Mouse (Mus musculus) liver, embryonic 12.5 days (tissue): ENCODE measurements around the gene Man1c1. TPM values are rescaled to one million over a fixed set of nuclear protein-coding genes. Genes with fewer than 3 reads are reported as not detected.

ENCODE experiments used
- ATAC-seq: fragments of 200-750 bp; cut with Nextera tagmentation; 2 replicates; pipeline ENCODE4 v1.8.0; 2017; ENCODE audit warnings: moderate number of reproducible peaks, mild to moderate bottlenecking, moderate library complexity
- H3K27ac ChIP-seq: fragments of 300-500 bp; sonication (generic); 2 replicates; pipeline ENCODE4 v1.5.1; 2016; ENCODE audit warnings: mild to moderate bottlenecking
- H3K27me3 ChIP-seq: fragments of 300-500 bp; sonication (generic); replicated peaks from 2 replicates; pipeline ENCODE4 v1.6.1; 2016; ENCODE audit warnings: mild to moderate bottlenecking, moderate library complexity
- H3K36me3 ChIP-seq: fragments of 300-500 bp; sonication (generic); 2 replicates; pipeline ENCODE4 v1.6.1; 2016; ENCODE audit warnings: mild to moderate bottlenecking, moderate library complexity
- H3K4me1 ChIP-seq: fragments of 300-500 bp; sonication (generic); 2 replicates; pipeline ENCODE4 v1.6.1; 2016
- H3K4me2 ChIP-seq: fragments of 300-500 bp; sonication (generic); 2 replicates; pipeline ENCODE4 v1.6.1; 2016; ENCODE audit warnings: mild to moderate bottlenecking, moderate library complexity
- H3K4me3 ChIP-seq: fragments of 300-500 bp; sonication (generic); 2 replicates; pipeline ENCODE4 v1.5.1; 2016; ENCODE audit warnings: mild to moderate bottlenecking, moderate library complexity
- H3K9ac ChIP-seq: fragments of 300-500 bp; sonication (generic); 2 replicates; pipeline ENCODE4 v1.6.1; 2016; ENCODE audit warnings: mild to moderate bottlenecking, moderate library complexity
- H3K9me3 ChIP-seq: fragments of 300-500 bp; sonication (generic); replicated peaks from 2 replicates; pipeline ENCODE4 v1.6.1; 2016; ENCODE audit warnings: mild to moderate bottlenecking, moderate library complexity
- WGBS: fragments of 180-500 bp; shearing (Covaris S2); methylation state at CpG from one replicate; pipeline ENCODE4 v1.1.7; 2016; ENCODE audit not compliant: insufficient replicate concordance; 5-methylcytosine and 5-hydroxymethylcytosine counted together
- polyA plus RNA-seq: library from polyadenylated mRNA; unstranded; fragments of >200 nt; fragmentation: Nextera tagmentation; extraction: Ambion mirVana; gene quantifications from 2 replicates; pipeline ENCODE4 v1.2.1, GENCODE M21; 2016

Man1c1 gene
- polyA plus RNA-seq: 3.2 and 3.5 TPM in 2 replicates

DNA sequence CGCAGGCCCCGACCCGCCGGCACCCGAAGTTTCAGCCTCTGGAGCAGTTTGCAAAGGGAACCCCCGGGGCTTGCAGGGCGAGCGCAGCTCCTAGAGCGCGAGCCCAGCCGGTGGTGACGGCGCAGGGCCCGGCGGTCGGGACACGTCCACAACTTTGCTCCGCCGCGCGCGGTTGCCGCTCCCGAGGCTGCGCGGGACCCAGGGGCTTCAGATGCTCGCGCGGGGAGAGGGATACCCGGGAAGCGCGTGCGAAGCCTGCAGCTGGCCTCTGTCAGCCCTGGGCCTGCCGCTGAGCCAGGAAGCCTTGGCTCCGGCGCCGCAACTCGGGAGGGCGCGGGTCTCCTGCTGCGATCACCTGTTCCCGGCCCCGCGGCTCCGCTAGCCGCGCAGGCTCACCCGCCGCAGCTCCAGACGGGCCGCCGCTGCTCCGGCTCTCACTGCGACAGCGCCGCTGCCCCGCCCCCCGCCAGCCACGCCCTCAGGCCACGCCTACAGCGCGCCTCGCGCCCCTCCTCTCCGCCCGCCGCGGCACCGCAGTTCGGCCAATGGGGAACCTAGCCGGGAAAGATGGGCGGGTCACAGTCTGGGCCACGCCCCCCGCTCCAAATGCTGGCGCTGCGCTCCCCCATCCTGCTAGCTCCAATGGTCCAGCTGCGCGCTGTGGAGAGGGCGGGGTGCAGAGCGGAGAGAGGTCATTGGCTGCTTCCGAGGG is at the start of gene Man1c1:
Gene Man1c1 (minus strand): TSS at position 456 of the 712 bp plus-strand sequence.
- peak; percentile 93 for ATAC-seq
- peaks cover 86% of the 10 kb centered on the region for H3K27me3 ChIP-seq
- H3K4me3 ChIP-seq: peak within 1 kb of the TSS; percentile 64
- under 1% methylated on average over 56 of the region's 81 CpGs for WGBS
- no peaks in the 10 kb centered on the region for H3K9me3 ChIP-seq
- H3K4me2 ChIP-seq: peak within 1 kb of the TSS; percentile 96
- no peaks in the 10 kb centered on the region for H3K36me3 ChIP-seq
- peak within 1 kb of the TSS; percentile 67 for H3K9ac ChIP-seq
- H3K27ac ChIP-seq: no peak within 1 kb of the TSS
- H3K4me1 ChIP-seq: peaks cover 31% of the 10 kb centered on the region

DNA sequence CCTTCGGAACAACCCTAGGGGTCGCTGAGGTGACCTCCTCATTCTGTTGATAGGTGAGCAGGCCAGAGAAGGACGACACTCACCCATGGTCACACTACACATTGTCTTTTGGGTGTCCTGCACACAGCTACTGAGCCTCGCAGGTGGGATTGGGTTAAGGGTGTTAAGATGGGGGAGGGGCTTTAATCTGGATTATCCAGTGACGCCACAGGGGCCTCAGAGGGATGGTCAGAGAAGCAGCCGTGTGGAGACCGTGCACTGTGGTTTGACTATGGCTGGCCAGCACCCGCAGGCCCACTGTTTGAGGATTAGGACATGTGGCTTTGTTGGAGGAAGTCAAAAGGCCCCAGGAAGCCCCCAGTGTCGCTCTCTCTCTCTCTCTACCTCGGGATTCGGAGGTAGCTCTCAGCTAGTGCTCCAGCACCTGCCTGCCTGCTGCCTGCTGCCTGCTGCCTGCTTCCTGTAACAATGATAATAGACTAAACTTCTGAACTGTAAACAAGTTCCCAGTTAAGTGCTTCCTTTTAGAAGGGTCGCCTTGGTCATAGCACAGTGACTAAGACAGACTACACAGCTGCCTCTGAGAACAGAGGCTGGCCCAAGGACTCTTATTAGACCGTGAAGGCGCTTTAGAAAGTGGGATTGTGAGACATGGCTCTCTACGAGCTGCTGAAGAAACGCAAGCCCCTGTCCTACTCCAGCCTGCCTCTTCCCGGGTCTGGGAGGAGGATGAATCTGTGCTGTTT is 49.6 kb upstream of the Man1c1 start:
- Histone ChIP-seq H3K27me3 (no peaks in the 10 kb centered on the region), H3K4me1 (peaks cover 97% of the 10 kb centered on the region), H3K36me3 (peaks cover 85% of the 10 kb centered on the region), H3K27ac (peak overlapping the region; percentile 87), H3K4me3 (no peak overlapping the region), H3K4me2 (0 out of 2 replicates have a peak overlapping the region, but pooled peaks have one; percentile 6), H3K9me3 (no peaks in the 10 kb centered on the region), H3K9ac (no peak overlapping the region; the same call in 1 of the 2 replicates)
- 35% methylated on average over 17 of the region's 17 CpGs for WGBS
- no peak for ATAC-seq

DNA sequence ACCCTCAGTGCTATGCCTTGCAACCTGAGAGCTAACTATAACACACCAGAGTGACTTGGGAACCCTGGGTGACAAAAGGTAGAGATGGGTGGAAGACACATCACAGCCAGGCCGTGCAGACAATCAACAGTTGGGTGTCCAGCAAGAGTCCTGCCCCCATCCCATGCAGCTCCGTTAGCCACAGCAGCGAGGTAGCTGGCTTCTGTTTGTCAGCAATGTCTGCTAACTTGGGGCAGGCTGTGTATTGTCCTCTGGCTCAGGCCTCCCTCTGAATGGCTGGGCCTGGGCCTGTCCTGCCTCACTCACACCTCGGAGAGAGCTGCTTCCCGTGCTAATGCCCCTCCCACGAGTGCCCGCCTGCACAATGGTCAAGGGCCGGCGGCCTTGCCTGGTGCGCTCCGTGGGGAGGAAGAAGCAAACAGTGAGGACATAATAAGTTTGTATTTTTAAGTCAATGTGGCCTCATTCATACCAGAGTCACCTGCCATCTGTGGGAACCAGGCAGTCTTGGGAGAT is 48.9 kb upstream of the Man1c1 start:
- Histone ChIP-seq H3K9ac (peak overlapping the region; percentile 62), H3K36me3 (peaks cover 92% of the 10 kb centered on the region), H3K9me3 (no peaks in the 10 kb centered on the region), H3K4me3 (no peak overlapping the region), H3K4me2 (0 out of 2 replicates have a peak overlapping the region, but pooled peaks have one; percentile 64), H3K27ac (peak overlapping the region; percentile 87), H3K4me1 (peaks cover 93% of the 10 kb centered on the region), H3K27me3 (no peaks in the 10 kb centered on the region)
- 70% methylated on average over 11 of the region's 11 CpGs for WGBS
- ATAC-seq: no peak

DNA sequence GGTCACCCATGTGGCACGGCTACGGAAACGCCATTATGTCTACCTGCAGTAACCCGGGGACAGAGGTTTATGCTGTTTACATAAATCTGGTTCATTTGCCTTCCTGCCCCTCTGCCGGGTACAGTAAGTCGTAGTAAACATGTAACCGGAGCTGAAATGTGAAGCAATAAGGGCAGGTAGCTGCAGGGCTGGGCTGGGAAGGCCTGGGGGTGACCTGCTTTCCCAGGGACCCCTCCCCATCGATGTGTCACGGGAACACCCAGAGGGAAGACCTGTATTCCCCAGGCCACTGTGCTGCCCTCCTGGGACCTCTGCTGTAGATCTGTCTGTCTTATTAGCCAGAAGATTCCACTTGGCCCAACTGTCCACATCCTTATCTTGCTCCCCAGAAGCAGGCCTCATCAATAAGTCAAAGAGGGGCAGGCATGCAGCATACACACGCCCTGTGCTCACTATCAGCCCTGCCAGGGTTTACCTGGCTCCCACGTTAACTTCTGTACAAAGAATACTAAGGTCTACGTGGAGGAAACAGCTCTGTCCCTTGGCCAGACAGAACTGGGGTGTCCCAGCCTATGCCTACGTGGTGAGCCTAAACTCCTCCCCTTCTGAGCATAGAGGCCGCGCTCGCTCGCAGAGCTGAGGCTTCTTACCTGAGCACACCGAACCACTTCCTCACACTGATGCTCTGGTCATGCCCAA is 47.7 kb upstream of the Man1c1 start:
- peak overlapping the region; percentile 19; the same call in 1 of the 2 replicates for H3K4me3 ChIP-seq
- 44% methylated on average over 18 of the region's 18 CpGs for WGBS
- H3K27ac ChIP-seq: peak overlapping the region; percentile 87

DNA sequence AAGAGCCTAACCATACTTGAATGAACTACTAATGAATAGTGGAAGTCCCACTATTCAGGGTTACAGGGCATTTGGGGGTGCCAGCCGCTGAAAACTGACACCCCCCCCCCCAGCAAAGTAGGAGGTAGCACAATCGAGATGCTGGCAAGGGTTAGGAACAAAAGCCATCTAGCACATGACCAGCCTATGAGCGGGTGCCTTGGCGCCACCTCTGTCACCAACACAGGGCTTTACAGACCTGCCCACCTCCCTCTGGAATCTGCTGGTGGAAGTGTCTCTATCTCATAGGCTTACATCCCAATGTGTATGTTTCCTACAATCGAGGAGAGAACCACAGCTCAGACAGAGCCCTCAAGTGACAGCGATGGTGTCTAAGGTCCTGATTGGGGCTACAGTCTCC is 46.7 kb upstream of the Man1c1 start:
- Histone ChIP-seq H3K9me3 (no peaks in the 10 kb centered on the region), H3K9ac (no peak overlapping the region), H3K36me3 (peaks cover 96% of the 10 kb centered on the region), H3K4me3 (no peak overlapping the region), H3K27me3 (no peaks in the 10 kb centered on the region), H3K4me1 (peaks cover 88% of the 10 kb centered on the region), H3K27ac (peak overlapping the region; percentile 62), H3K4me2 (no peak overlapping the region)
- 79% methylated on average over 6 of the region's 6 CpGs for WGBS
- ATAC-seq: no peak

More for the DNA sequence above, 47.7 kb upstream of the Man1c1 start:
- peak overlapping the region; percentile 64 for H3K4me2 ChIP-seq
- H3K9ac ChIP-seq: peak overlapping the region; percentile 62
- ATAC-seq: peak; percentile 90
- no peaks in the 10 kb centered on the region for H3K9me3 ChIP-seq
- peaks cover 94% of the 10 kb centered on the region for H3K36me3 ChIP-seq
- H3K4me1 ChIP-seq: peaks cover 88% of the 10 kb centered on the region
- no peaks in the 10 kb centered on the region for H3K27me3 ChIP-seq

DNA sequence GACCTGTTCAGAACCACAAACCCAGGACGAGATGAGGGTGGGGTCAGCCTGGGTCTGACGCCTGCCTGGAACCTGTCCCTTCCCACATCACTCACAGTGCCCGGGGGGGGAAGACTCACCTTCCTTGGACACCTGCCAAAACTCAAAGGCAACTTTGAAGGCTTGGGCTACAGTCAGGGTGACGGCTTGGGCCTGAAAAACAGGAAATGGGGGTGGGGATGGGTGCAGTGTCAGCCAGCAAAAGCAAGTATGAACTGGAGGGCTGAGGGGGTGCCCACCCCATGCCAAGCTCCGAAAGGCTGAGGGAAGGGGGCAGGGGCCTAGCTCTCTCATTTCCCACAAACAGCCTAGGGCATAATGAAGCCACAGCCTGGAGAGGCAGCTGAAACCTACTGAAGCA is 46.2 kb upstream of the Man1c1 start:
- H3K9ac ChIP-seq: no peak overlapping the region
- no peak for ATAC-seq
- H3K36me3 ChIP-seq: peaks cover 96% of the 10 kb centered on the region
- H3K27me3 ChIP-seq: no peaks in the 10 kb centered on the region
- no peak overlapping the region for H3K4me2 ChIP-seq
- no peaks in the 10 kb centered on the region for H3K9me3 ChIP-seq
- no peak overlapping the region for H3K4me3 ChIP-seq
- peaks cover 87% of the 10 kb centered on the region for H3K4me1 ChIP-seq
- WGBS: 67% methylated on average over 5 of the region's 5 CpGs
- peak overlapping the region; percentile 62 for H3K27ac ChIP-seq

DNA sequence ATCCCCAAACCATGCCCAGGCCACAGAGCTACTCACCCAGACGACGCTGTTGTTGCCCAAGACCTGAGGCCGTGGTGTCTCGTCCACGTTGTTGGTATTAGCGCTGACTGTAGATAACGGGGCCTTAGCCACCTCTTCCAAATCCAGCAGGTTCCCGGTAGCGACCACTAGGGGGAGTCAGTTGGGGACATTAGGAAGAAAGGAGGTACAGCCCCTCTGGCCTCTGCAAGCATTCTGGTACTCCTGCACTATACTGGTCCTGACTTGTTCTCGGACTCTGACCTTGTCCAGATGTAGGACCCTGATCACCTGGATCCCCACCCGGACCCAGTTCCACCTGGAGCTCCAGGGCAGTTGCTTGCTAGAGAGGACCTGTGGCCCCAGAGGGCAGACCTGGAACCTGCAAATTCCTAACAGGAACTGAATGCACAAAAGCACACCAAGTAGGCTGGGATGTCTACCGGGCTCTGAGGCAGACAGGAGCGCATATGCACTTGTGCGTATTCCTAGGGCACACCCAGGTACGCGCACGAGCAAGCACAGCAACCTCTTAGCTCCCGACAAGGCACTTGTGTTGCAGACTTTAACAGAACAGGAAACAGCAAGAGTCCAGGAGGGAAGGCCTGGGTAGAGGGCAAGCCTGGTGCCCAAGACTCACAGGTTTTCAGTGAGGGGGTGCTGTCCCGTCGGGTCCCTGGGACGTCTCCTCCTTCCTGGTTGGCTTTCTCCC is 45.4 kb upstream of the Man1c1 start:
- no peak overlapping the region for H3K9ac ChIP-seq
- no peaks in the 10 kb centered on the region for H3K9me3 ChIP-seq
- no peaks in the 10 kb centered on the region for H3K27me3 ChIP-seq
- H3K36me3 ChIP-seq: peaks cover 96% of the 10 kb centered on the region
- no peak overlapping the region for H3K4me2 ChIP-seq
- ATAC-seq: peak; percentile 17; the same call in 1 of the 2 replicates
- no peak overlapping the region for H3K4me3 ChIP-seq
- WGBS: 53% methylated on average over 21 of the region's 21 CpGs
- H3K27ac ChIP-seq: peak overlapping the region; percentile 62
- H3K4me1 ChIP-seq: peaks cover 79% of the 10 kb centered on the region

DNA sequence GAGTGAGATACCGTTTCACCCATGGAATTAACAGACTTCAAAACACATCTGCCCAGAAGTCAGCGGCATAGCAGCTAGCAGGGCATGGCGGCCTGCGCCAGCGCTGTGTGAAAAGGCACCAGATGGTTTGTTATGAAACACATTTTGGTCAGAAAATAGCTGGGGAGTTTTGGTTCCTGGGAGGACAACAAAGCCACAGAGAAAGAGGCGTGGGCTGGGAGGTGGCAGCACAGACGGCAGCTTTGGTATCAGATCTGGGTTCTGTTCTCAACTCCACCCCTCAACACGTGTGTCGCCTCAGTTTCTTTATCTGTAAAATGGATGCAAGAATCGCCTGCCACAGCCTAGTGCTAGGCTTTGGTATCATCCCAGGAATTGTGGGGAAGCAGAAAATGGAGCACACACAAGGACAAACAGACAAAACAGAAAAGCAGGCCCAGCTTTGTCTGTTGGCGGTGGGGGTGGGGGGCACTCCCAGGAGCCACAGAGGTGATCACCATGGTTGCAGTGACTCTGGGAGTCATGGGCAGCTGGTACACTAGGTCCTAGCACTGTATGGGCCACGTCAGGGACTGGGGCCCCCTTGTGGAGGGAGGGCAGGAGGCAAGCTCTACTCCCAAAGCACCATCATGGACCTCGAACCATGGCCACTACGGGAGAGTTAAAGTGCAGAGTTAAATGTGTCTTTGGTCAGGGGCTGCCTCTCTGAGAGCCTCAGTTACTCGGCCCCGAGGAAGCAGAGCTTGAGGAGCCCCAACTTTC is 42.0 kb upstream of the Man1c1 start:
- H3K36me3 ChIP-seq: peaks cover 85% of the 10 kb centered on the region
- no peak overlapping the region for H3K4me3 ChIP-seq
- H3K4me2 ChIP-seq: no peak overlapping the region
- no peak overlapping the region for H3K9ac ChIP-seq
- H3K27ac ChIP-seq: no peak overlapping the region
- ATAC-seq: no peak
- peaks cover 49% of the 10 kb centered on the region for H3K4me1 ChIP-seq
- no peaks in the 10 kb centered on the region for H3K9me3 ChIP-seq
- no peaks in the 10 kb centered on the region for H3K27me3 ChIP-seq
- WGBS: 63% methylated on average over 16 of the region's 16 CpGs

DNA sequence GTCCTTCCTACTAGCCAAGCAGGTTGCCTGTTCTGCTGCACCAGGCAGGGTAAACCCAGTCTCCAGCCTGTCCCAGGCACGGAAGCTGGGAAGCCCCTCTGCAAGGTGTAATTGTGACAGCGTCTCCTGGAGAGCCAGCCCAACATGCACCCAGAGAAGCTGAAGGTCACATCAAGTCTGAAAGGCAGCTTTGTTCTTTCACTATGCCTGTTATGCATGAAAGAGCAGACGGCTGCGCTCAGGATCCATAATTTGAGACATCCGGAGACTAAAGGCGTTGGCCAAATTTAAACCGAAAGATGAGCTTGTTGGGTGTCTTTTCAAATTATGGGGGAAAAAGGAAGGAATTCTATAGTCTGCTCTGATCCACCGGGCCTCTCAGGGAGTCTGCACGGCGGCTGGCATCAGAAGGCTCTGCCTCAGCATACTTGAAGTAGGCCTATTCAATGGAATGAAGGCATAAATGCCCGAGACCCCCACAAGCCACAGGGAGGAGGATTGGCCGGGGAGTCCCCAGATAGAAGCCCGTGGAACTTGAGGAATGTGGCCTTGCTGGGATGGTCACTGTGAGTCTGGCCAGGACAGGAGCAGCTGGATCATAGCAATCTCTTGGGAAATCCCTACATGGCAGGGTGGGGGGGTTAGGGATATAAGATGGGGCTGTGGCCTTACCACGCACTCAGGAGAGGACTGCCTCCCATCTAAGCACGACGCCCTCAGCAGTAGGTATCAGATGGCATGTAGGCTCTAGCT is 40.0 kb upstream of the Man1c1 start:
- 80% methylated on average over 16 of the region's 16 CpGs for WGBS
- no peaks in the 10 kb centered on the region for H3K9me3 ChIP-seq
- no peak overlapping the region for H3K4me2 ChIP-seq
- no peak overlapping the region; the same call in 1 of the 2 replicates for H3K27ac ChIP-seq
- peaks cover 65% of the 10 kb centered on the region for H3K36me3 ChIP-seq
- no peak for ATAC-seq
- H3K4me1 ChIP-seq: peaks cover 29% of the 10 kb centered on the region
- no peak overlapping the region for H3K4me3 ChIP-seq
- H3K27me3 ChIP-seq: no peaks in the 10 kb centered on the region
- H3K9ac ChIP-seq: no peak overlapping the region

DNA sequence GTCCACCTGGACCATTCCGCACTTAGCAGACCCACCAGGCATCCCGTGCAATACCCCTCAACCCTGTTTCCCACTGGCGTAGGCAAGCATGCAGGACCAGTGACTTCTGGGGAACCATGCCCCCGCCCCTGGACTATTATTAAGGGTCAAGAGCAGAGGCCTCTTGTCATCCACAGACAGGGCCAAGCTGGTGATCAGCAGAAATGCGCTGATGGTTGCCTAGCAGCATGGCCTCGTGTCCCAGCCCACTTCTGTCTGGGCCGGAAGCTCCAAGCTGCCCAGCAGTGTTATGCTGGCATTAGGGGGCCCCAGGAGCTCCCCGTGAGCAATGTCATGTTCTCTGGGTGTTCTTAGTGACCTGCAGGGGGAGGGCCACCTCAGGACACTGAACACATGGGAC is 37.9 kb upstream of the Man1c1 start:
- H3K27ac ChIP-seq: no peak overlapping the region
- H3K4me1 ChIP-seq: peaks cover 28% of the 10 kb centered on the region
- no peak for ATAC-seq

More for the DNA sequence above, 37.9 kb upstream of the Man1c1 start:
- Histone ChIP-seq H3K36me3 (peaks cover 44% of the 10 kb centered on the region), H3K4me2 (no peak overlapping the region), H3K9me3 (no peaks in the 10 kb centered on the region), H3K9ac (no peak overlapping the region), H3K27me3 (no peaks in the 10 kb centered on the region), H3K4me3 (no peak overlapping the region)
- 80% methylated on average over 8 of the region's 8 CpGs for WGBS
